Mouse (Mus musculus): ENCODE results near the gene Cerkl.

Cerkl gene

DNA sequence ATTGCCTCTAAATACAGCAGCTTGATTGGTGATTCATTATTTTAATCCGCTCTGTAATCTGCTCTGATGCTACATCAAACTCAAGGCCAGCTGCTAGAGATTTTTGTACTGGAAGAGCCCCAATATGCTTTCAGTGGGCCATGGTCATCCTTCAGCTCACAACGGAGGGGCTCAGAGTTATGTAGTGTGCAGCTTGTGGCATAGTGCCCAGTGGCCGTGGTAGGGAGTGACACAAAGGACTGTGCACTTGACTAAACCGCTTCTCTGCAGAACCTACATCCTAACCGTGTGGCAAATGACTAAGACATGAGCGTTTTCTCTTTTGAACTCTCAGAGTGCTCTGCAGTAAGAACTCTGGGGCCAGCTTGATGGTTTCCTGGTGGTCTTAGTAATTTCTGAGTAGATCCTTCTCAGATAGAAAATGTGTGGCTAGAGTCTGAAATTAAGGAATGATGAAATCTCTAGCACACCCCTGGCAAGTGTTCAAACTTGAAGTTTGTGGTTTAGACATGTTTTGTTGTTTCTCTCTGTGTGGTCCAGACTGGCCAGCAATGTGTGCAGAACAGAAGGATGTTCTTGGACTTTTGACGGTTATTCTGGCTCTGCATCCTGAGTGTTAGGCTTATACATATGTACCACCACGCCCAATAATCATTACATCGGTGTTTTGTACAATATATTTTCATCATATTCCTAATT is 140.3 kb downstream of the Cerkl start:
- DNase-seq (ENCODE audit: low read depth, low spot score), result no peak

DNA sequence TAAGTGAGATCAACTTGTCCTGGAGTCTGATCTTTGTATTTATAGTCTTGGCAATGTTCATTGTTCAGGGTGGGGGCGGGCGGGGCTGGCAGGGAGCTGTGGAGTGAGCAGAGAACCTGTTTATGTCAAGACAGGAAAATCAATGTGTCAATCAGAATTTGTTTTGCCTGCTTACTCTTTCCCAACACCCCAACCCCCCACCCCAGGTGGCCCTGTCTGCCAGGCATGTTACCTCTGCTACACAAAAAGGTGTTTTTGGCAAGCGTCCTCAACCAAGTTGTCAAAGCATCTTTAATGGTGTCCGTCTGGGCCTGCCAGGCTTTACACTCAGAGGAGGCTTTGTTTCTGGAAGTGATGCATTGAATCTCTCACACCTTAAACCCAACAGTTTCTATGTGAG is 141.5 kb downstream of the Cerkl start:
- no peak for DNase-seq (ENCODE audit: low read depth, low spot score)

DNA sequence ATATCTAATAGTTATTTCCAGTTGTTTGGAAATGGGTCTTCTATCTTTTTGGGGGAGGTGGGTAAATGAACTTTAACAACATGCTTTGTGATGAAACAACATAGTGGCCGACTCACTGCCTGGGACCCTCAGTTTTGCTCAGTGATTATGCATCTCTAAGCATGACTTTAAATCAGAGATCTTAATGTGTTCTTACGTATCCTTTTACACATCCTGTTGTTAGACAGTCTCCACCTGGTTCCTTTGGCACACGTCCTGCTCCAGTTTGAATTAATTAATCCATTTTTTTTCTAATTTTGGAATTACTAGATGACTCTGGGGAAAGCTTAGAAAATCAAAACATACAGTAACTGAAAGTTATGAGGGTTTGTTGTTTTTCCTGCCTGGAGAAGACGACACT is 144.1 kb downstream of the Cerkl start:
- no peak for DNase-seq (ENCODE audit: low read depth, low spot score)

DNA sequence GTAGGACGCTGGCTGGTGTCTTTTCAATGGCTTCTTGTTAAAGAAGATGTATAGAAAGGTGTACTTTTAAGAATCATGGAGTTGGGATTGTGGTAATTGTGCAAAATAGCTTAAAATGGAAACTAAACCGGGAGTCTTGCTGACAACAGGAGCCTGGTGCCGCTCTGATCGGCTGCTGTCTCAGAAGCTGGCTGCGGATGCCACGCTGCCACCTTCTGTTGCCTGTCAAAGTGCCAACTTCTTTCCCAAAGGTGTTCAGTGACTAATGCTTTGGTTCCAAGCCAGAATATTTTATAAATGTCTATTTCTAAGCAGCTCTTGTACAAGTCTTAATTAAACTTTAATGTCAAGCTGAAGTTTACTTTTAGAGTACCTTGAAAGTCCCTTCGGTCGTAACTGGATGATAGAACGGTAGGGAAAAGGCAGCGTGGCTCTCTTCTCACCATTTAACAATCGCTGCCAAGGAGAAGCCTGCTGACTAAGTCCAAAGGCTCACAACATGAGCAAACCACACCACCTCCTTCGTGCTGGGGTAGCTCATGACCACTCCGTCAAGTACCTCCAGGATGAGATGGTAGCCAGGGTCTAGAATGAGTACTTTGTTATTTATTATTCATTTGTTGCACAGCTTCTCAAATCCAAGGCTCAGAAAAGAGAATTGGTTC is 147.0 kb downstream of the Cerkl start:
- DNase-seq (ENCODE audit: low read depth, low spot score), result no peak

DNA sequence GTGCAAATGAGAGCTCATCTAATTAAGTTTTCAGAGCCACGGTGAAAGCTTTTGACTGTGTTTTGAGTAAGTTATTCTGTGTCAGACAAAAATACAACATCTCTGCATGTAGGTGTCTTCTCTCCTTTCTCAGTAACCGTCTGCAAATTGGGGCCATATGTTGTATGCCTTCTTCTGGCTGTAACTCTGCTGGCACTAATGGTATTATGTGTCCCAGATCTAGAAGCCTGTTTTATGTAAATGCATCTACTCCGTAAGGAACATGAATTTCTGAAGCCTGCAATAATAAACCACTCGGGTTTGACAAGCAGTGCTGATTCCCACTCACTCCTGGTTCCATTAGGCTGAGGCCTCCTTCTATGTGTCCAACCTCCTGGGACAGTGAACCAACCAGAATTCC is 149.0 kb downstream of the Cerkl start:
- DNase-seq (ENCODE audit: low read depth, low spot score), result no peak

DNA sequence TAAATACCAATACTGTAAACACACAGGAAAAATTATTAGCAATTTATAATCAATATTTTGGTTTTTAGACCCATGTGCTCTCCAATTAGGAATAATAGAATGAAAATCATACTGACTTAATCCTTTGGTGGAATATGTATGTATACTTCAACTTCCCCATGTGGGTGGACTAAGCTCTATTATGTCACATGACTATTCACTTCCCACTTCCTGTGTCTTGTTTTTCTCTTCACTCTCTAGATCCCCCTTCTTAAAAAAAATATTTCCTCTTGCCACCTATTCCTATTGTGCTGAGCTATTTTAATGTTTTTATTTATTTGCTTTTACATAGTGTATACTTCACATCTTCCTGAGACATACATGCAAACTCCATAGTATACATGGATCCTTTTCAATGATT is 154.2 kb downstream of the Cerkl start:
- no peak for DNase-seq (ENCODE audit: low read depth, low spot score)

DNA sequence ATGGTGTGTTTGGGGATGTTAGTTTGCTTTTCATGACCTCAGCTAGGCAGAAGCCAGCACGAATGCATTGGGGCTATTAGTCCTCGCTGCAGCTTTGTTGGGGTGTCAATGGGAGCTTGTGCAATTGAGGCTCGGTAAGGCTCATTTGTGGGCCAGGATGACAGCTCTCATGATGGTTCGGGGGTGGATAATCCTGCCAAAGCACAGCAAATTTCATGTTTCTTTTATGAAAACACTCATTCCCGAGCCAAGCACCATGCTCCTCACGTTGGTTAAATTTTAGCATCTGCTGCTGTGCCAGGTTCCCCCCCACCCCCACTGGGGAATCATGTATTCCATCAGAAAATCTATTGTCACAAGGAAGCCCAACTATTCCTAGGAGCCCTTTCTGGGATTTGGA is 164.2 kb downstream of the Cerkl start:
- DNase-seq (ENCODE audit: low read depth, low spot score), result no peak

DNA sequence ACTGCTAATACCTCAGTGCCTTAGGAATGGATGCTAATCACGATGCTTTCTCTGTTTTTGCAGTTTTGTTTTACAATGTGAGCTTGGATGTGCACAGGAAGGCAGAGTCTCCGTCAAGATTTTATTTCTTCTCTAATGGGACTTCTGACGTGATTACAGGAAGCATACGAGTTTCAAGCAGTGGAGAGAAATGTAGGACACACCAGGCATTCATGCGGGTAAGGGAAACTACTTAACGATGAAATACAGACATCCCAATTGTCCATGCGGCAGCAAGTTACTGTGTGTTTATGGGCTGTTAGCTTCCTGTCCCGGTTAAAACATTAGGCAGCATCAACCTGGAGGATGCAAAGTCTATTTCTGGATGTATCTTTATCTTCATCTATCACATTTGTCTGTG is 164.7 kb downstream of the Cerkl start:
- DNase-seq (ENCODE audit: low read depth, low spot score), result no peak

DNA sequence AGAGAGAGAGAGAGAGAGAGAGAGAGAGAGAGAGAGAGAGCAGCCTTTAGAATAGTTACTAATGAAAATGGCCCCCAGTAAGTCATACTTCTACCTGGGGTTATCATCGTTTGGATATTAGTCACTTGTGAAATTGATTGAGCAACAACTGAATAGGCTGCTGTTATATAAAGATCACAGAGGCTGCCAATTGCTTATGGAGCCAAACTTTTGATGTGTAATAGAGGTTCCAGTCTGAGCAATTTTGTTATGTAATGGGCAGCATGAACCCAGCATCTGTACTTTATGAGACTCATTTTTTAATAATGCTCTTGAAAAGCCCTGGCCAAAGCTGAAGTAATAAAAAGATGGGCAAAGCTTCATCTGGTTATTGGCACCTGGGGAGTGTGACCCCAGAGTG is 166.4 kb downstream of the Cerkl start:
- DNase-seq (ENCODE audit: low read depth, low spot score), result no peak

DNA sequence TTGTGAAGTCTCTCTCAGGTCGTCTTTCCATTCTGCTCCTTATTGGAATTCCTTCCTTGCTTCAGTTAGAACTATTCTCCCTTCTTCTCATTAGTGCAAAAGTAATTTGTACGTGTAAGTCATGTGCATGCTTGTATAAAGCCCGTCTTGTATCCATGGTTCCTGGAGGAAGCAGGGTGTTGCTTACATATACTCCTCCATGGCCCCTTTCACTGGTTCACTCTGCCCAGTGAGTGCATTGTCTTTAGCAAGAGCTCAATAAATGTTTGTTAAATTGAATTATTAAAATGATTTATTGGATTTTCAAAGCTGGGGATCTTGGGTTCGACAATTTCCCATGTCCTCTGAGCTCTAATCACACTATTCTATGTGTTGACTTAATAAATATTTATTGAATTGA is 172.4 kb downstream of the Cerkl start:
- DNase-seq (ENCODE audit: low read depth, low spot score), result no peak

All from WW6 (cell line).